Mouse (Mus musculus) liver, adult 2 months (tissue): ENCODE measurements around the gene Cd24a.
A peak's percentile ranks its signal among the peaks of the same experiment; 100 is the strongest.

Experiments
- CTCF ChIP-seq: fragments of 200-500 bp; IDR thresholded peaks from 2 replicates; pipeline ENCODE4 v1.5.1; 2011; ENCODE audit warnings: low read depth, low read length, control low read depth
- POLR2A ChIP-seq: fragments of 200-500 bp; IDR thresholded peaks from 2 replicates; pipeline ENCODE4 v1.6.1; 2011; ENCODE audit warnings: low read length, control low read depth; ENCODE audit not compliant: insufficient read depth; ENCODE audit errors: extremely low read depth

- no peak for TF ChIP-seq POLR2A
- TF ChIP-seq CTCF: peak; percentile 41; the same call in 1 of the 2 replicates
Measured at GRCm38 (mm10) chr10:43560765-43561164, 17.3 kb upstream of the Cd24a start.
